Mouse (Mus musculus) liver, adult 2 months (tissue): ENCODE results near the gene Spire2. TPM values are rescaled to one million over a fixed set of nuclear protein-coding genes. Genes with fewer than 3 reads are reported as not detected.

Experiments used
- DNase-seq: peaks from one replicate; pipeline ENCODE4 v3.0.0-alpha.2; 2011; ENCODE audit warnings: low read depth, low spot score; ENCODE audit errors: extremely low read depth
- H3K27ac ChIP-seq: fragments of 200-500 bp; replicated peaks from 2 replicates; pipeline ENCODE4 v1.5.1; 2012; ENCODE audit warnings: low read depth, mild to moderate bottlenecking, control low read depth, inconsistent platforms, low read length; ENCODE audit not compliant: insufficient read depth
- H3K27me3 ChIP-seq: fragments of 200-500 bp; 2 replicates; pipeline ENCODE4 v1.6.1; 2012; ENCODE audit warnings: mild to moderate bottlenecking, moderate library complexity, low read length, inconsistent platforms; ENCODE audit not compliant: control insufficient read depth, insufficient read depth
- H3K36me3 ChIP-seq: fragments of 200-500 bp; 2 replicates; pipeline ENCODE4 v1.6.1; 2012; ENCODE audit warnings: low read length, inconsistent platforms; ENCODE audit not compliant: control insufficient read depth, insufficient read depth
- H3K4me1 ChIP-seq: fragments of 200-500 bp; 2 replicates; pipeline ENCODE4 v1.6.1; 2011; ENCODE audit warnings: low read length; ENCODE audit not compliant: control insufficient read depth, insufficient read depth
- H3K4me3 ChIP-seq: fragments of 200-500 bp; 2 replicates; pipeline ENCODE4 v1.5.1; 2011; ENCODE audit warnings: low read depth, mild to moderate bottlenecking, control low read depth, low read length, moderate library complexity; ENCODE audit not compliant: insufficient read depth
- H3K79me2 ChIP-seq: fragments of 200-500 bp; 2 replicates; pipeline ENCODE4 v1.6.1; 2012; ENCODE audit warnings: inconsistent platforms, mild to moderate bottlenecking, low read length, moderate library complexity; ENCODE audit not compliant: control insufficient read depth, insufficient read depth
- H3K9ac ChIP-seq: fragments of 200-500 bp; 2 replicates; pipeline ENCODE4 v1.6.1; 2012; ENCODE audit warnings: low read depth, mild to moderate bottlenecking, control low read depth, inconsistent platforms, low read length
- CTCF ChIP-seq: fragments of 200-500 bp; IDR thresholded peaks from 2 replicates; pipeline ENCODE4 v1.5.1; 2011; ENCODE audit warnings: low read depth, low read length, control low read depth
- POLR2A ChIP-seq: fragments of 200-500 bp; IDR thresholded peaks from 2 replicates; pipeline ENCODE4 v1.6.1; 2011; ENCODE audit warnings: low read length, control low read depth; ENCODE audit not compliant: insufficient read depth; ENCODE audit errors: extremely low read depth
- WGBS: fragments of 180-500 bp; shearing (Covaris S2); methylation state at CpG from one replicate; pipeline ENCODE4 v1.1.7; 2018; 5-methylcytosine and 5-hydroxymethylcytosine counted together
- polyA plus RNA-seq: library from polyadenylated mRNA; depleted of rRNA; stranded (reverse); fragments of >200 nt; gene quantifications from 2 replicates; pipeline ENCODE4 v1.2.3, GENCODE M21; 2012
- total RNA-seq: library from RNA; depleted of rRNA; stranded (reverse); fragments of >200 nt; gene quantifications from 2 replicates; pipeline ENCODE4 v1.2.3, GENCODE M21; 2014

The Spire2 gene
- total and polyA plus RNA-seq, 2 experiments, result under 0.01 to 0.13 TPM

DNA sequence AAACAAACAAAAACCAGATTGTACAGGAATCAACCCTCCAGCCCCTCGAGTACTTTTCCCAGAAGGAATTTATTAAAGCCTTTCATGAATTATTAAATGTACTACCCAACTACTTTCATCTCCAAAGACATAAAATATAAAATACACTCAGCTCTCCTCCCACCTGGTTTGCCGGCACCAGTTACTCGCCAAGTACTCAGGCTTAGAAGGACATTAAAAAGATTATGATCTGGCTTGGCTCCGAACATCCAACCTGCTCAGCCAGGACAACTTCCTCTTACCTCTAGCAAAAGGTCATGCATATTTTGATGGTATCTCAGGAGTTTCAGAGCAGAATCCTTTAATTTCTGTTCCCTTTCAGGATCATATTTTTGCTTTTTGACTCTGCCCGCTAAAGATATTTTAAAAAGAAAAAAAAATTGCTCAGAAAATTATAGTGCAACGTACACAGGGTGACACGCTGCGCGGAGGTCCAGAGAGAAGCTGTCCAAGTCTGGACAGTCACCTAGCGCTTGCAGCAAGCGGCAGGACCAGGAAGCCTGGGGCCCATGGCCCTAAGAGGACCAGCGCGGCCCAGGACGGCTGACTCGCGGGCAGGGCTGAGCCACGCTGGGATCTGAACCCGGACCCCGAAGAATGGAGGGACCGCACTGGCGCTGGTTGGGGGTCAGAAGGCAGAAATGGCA lies 14.6 kb upstream of the Spire2 start:
- 9% methylated on average over 21 of the region's 21 CpGs for WGBS
- no peak for DNase-seq
- TF ChIP-seq CTCF (no peak), POLR2A (no peak)
- Histone ChIP-seq H3K27me3 (no peaks in the 10 kb centered on the region), H3K4me3 (peak overlapping the region; percentile 75), H3K4me1 (peaks cover 3% of the 10 kb centered on the region; the same call in 1 of the 2 replicates), H3K27ac (no peak overlapping the region), H3K79me2 (no peaks in the 10 kb centered on the region), H3K9ac (peak overlapping the region; percentile 46), H3K36me3 (no peaks in the 10 kb centered on the region)

DNA sequence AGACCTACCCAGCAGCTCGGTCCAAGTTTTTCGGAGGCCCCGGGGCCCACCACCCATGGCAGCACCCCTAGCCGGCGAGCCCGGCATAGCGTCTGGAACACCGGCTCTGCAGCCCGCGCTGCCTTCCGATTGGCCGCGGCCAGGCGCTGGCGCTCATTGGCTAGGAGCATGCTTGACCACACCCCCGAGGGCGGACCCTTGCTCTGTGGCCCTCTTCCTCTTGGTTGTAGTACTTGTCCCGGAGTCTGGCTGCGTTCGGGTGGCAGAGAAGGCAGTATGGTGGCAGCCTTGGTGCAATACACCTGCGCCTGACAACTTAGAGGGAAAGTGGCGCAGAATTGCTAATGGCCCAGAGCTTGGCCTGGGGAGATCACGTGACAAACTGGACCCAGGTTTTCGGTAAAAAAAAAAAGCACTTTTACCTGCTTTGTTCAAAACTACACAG lies 14.0 kb upstream of the Spire2 start, which contains the start of gene Fanca:
TSS of gene Fanca (minus strand) at position 110 of the 445 bp plus-strand sequence.
- peak within 1 kb of the TSS; percentile 45; the same call in 1 of the 2 replicates for H3K27ac ChIP-seq
- H3K27me3 ChIP-seq, result no peaks in the 10 kb centered on the region
- H3K4me3 ChIP-seq, result peak within 1 kb of the TSS; percentile 75
- TF ChIP-seq CTCF (peak; percentile 37), POLR2A (peak; percentile 87)
- no peaks in the 10 kb centered on the region for H3K36me3 ChIP-seq
- H3K4me1 ChIP-seq, result peaks cover 3% of the 10 kb centered on the region; the same call in 1 of the 2 replicates
- no peaks in the 10 kb centered on the region for H3K79me2 ChIP-seq
- peak; percentile 85 for DNase-seq
- peak within 1 kb of the TSS; percentile 68 for H3K9ac ChIP-seq
- 0% methylated on average over 24 of the region's 24 CpGs for WGBS

DNA sequence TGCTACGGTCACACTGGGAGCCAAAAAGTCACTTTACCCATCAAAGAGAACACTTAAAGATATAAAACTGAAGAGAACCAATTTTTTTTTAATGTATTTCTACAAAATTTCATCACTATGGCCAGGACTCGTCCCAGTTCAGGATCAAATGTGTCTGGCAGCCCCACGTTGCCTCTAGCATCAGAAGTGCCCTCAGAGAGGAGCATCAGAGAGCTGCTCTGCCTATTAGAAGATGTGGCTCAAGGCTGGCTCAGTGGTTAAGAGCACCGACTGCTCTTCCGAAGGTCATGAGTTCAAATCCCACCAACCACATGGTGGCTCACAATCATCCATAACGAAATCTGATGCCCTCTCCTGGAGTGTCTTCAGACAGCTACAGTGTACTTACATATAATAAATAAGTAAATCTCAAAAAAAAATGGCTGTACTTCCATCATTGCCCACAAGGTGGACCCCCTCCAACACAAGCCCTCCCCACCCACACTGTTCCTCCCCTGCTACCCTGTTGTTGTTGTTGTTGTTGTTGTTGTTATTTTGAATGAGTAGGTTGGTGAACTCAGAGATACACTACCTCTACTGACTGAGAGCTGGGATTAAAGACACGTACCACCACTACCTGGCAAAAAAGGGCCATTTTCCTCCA lies 12.9 kb upstream of the Spire2 start:
- Histone ChIP-seq H3K79me2 (no peaks in the 10 kb centered on the region), H3K36me3 (no peaks in the 10 kb centered on the region), H3K4me3 (no peak overlapping the region), H3K9ac (no peak overlapping the region), H3K4me1 (peaks cover 3% of the 10 kb centered on the region; the same call in 1 of the 2 replicates), H3K27me3 (no peaks in the 10 kb centered on the region), H3K27ac (no peak overlapping the region)
- TF ChIP-seq CTCF (peak; percentile 70), POLR2A (no peak)
- DNase-seq, result peak; percentile 52
- WGBS, result 22% methylated on average over 7 of the region's 7 CpGs

DNA sequence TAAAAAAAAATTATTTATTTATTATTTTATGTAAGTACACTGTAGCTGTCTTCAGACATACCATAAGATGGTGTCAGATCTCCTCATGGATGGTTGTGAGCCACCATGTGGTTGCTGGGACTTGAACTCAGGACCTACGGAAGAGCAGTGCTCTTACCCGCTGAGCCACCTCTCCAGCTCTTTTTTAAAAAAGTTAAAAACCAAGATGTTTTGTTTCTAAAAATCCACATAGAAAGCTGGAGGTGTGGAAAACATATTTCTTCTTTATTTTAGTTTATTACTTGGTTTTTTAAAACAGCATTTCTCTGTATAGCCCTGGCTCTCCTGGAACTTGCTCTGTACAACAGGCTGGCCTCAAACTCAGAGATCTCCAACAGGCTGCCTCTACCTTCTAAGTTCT lies 4.0 kb upstream of the Spire2 start:
- H3K9ac ChIP-seq, result no peak overlapping the region
- no peak for DNase-seq
- no peak overlapping the region for H3K4me3 ChIP-seq
- H3K27ac ChIP-seq, result no peak overlapping the region
- peaks cover 4% of the 10 kb centered on the region; the same call in 1 of the 2 replicates for H3K27me3 ChIP-seq
- H3K36me3 ChIP-seq, result no peaks in the 10 kb centered on the region
- 96% methylated on average over 2 of the region's 2 CpGs for WGBS
- TF ChIP-seq POLR2A (no peak), CTCF (no peak)
- no peaks in the 10 kb centered on the region; the same call in 1 of the 2 replicates for H3K4me1 ChIP-seq
- no peaks in the 10 kb centered on the region for H3K79me2 ChIP-seq

DNA sequence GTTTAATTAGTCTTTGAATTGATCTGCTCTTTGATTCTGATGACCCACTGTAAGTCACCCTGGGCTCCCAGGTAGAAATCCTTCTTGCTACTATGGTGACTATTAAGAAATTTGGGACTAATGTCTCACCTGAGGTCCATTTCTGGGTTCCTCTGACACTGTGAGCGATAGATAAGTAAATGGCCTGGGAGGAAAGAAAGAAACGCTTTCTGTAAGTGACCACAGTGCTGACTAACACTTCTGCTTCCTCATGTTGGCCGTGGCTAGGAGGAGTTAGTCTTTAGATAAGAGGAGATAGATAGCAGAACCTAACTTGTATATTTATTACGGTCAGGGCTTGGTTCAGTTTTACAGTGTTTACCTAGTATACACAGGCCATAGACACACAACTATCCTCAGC lies 3.2 kb upstream of the Spire2 start:
- no peak for DNase-seq
- 63% methylated on average over 4 of the region's 4 CpGs for WGBS
- Histone ChIP-seq H3K79me2 (no peaks in the 10 kb centered on the region), H3K27me3 (peaks cover 4% of the 10 kb centered on the region; the same call in 1 of the 2 replicates), H3K27ac (no peak overlapping the region), H3K4me1 (no peaks in the 10 kb centered on the region; the same call in 1 of the 2 replicates), H3K9ac (no peak overlapping the region), H3K4me3 (no peak overlapping the region), H3K36me3 (no peaks in the 10 kb centered on the region)
- TF ChIP-seq POLR2A (no peak), CTCF (no peak)

DNA sequence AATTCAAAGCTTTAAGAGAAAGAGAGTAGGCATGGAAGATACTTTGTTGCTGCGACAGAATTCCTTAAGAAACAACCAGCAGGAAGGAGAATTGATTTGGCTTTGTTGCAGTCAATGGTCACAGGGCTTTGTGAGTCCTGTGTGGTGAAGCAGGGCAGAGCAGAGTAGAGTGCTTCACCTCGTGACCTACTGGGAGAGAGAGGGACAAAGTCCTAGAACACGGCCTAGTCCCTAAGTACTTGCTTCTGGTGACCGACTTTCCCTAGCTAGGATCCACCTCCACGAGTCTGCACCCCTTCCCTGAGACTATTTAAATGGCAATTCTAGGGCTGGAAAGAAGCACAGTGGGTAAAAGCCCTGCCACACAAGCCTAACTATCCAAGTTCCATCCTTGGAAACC lies 2.6 kb upstream of the Spire2 start:
- no peak overlapping the region for H3K27ac ChIP-seq
- 36% methylated on average over 5 of the region's 5 CpGs for WGBS
- H3K36me3 ChIP-seq, result no peaks in the 10 kb centered on the region
- H3K27me3 ChIP-seq, result peaks cover 4% of the 10 kb centered on the region; the same call in 1 of the 2 replicates
- no peak for DNase-seq
- no peaks in the 10 kb centered on the region; the same call in 1 of the 2 replicates for H3K4me1 ChIP-seq
- H3K79me2 ChIP-seq, result no peaks in the 10 kb centered on the region
- H3K4me3 ChIP-seq, result no peak overlapping the region
- H3K9ac ChIP-seq, result no peak overlapping the region
- TF ChIP-seq POLR2A, result no peak
- no peak for TF ChIP-seq CTCF
